Mouse (Mus musculus) midbrain, embryonic 11.5 days (tissue): ENCODE measurements at regions not wholly inside any gene's neighbourhood (a gene's known extent, or its start where the extent isn't known, plus 50 kb on each side); places are given as distances from the start of the nearest gene placed in this dataset.

ENCODE experiments used
- ATAC-seq: fragments of 200-750 bp; cut with Nextera tagmentation; 2 replicates; pipeline ENCODE4 v1.8.0; 2017; ENCODE audit warnings: moderate TSS enrichment, moderate library complexity; ENCODE audit not compliant: low FRiP score
- DNase-seq: peaks from one replicate; pipeline ENCODE4 v3.0.0; 2015; ENCODE audit warnings: low spot score; ENCODE audit errors: missing footprints
- H3K27ac ChIP-seq: fragments of 300-500 bp; sonication (generic); 2 replicates; pipeline ENCODE4 v1.5.1; 2014; ENCODE audit warnings: low read depth, low read length
- H3K27me3 ChIP-seq: fragments of 300-500 bp; sonication (generic); 2 replicates; pipeline ENCODE4 v1.6.1; 2014; ENCODE audit warnings: mild to moderate bottlenecking, low read length, moderate library complexity, mixed read lengths; ENCODE audit not compliant: control insufficient read depth, insufficient read depth
- H3K36me3 ChIP-seq: fragments of 300-500 bp; sonication (generic); 2 replicates; pipeline ENCODE4 v1.6.1; 2014; ENCODE audit warnings: mild to moderate bottlenecking, low read length, moderate library complexity, mixed read lengths; ENCODE audit not compliant: control insufficient read depth, insufficient read depth
- H3K4me1 ChIP-seq: fragments of 300-500 bp; sonication (generic); 2 replicates; pipeline ENCODE4 v1.6.1; 2014; ENCODE audit warnings: low read length; ENCODE audit not compliant: control insufficient read depth, insufficient read depth
- H3K4me2 ChIP-seq: fragments of 300-500 bp; sonication (generic); 2 replicates; pipeline ENCODE4 v1.6.1; 2014; ENCODE audit warnings: mild to moderate bottlenecking, moderate library complexity
- H3K4me3 ChIP-seq: fragments of 300-500 bp; sonication (generic); 2 replicates; pipeline ENCODE4 v1.5.1; 2014; ENCODE audit warnings: low read depth, low read length
- H3K9ac ChIP-seq: fragments of 300-500 bp; sonication (generic); 2 replicates; pipeline ENCODE4 v1.6.1; 2014; ENCODE audit warnings: low read length
- H3K9me3 ChIP-seq: fragments of 300-500 bp; sonication (generic); 2 replicates; pipeline ENCODE4 v1.6.1; 2016; ENCODE audit warnings: low read length; ENCODE audit not compliant: control insufficient read depth
- WGBS: fragments of 180-500 bp; shearing (Covaris S2); extraction: QIAGEN DNeasy Blood & Tissue Kit; methylation state at CpG from one replicate; pipeline ENCODE4 v1.1.7; 2014; 5-methylcytosine and 5-hydroxymethylcytosine counted together

GRCm38 (mm10) chr11:89209072-89209471 lies 93.1 kb downstream of the Nog start:
- ATAC-seq (0 out of 2 replicates have a peak, but pooled peaks have one; percentile 50), DNase-seq (no peak)
- Histone ChIP-seq H3K27me3 (no peaks in the 10 kb centered on the region), H3K27ac (no peak overlapping the region), H3K4me3 (no peak overlapping the region), H3K9ac (no peak overlapping the region), H3K4me2 (no peak overlapping the region), H3K4me1 (peaks cover 10% of the 10 kb centered on the region), H3K9me3 (no peaks in the 10 kb centered on the region), H3K36me3 (no peaks in the 10 kb centered on the region)
- WGBS, result 42% methylated on average over 6 of the region's 6 CpGs

- Histone ChIP-seq H3K4me2 (no peak overlapping the region), H3K27ac (no peak overlapping the region), H3K4me3 (no peak overlapping the region), H3K4me1 (peaks cover 10% of the 10 kb centered on the region), H3K27me3 (no peaks in the 10 kb centered on the region), H3K36me3 (no peaks in the 10 kb centered on the region), H3K9ac (no peak overlapping the region), H3K9me3 (no peaks in the 10 kb centered on the region)
- ATAC-seq (no peak), DNase-seq (no peak)
- 34% methylated on average over 3 of the region's 3 CpGs for WGBS
These were observed 95.3 kb downstream of the Nog start for GRCm38 (mm10) chr11:89206788-89207187.

DNA sequence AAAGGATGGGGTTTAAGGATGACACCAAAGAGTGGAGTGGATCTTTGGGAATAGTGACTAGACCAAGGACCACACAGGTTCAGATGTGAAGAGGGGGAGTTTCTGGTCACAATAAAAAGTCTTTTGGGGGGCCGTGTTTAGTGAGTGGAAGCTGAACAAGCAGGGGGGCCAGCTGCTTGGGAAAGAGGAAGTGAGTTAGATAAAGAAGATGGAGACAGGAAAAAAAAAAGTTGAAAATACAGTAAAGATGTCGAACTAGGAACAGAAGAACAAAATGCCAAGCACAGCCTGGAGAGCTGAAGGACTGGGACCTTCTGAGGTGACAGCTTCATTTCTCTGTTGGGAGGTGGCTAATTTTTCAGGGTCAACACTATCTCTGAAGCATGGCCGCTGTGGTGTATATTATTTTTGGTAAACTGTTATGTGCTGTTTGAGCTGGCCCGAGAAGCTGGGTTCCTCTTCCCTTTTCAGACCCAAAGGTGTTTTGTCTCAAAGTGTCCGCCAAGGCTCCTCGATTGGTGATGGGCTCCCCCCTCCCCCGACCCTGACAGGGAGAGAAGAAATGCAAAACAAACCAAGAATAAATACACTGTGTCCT lies 97.1 kb downstream of the Nog start:
- no peak for ATAC-seq
- H3K36me3 ChIP-seq, result no peaks in the 10 kb centered on the region
- H3K9ac ChIP-seq, result no peak overlapping the region
- H3K4me1 ChIP-seq, result peaks cover 10% of the 10 kb centered on the region
- H3K9me3 ChIP-seq, result no peaks in the 10 kb centered on the region
- H3K4me2 ChIP-seq, result no peak overlapping the region
- no peak for DNase-seq
- no peak overlapping the region for H3K4me3 ChIP-seq
- WGBS, result 58% methylated on average over 7 of the region's 7 CpGs
- no peak overlapping the region for H3K27ac ChIP-seq
- no peaks in the 10 kb centered on the region for H3K27me3 ChIP-seq

DNA sequence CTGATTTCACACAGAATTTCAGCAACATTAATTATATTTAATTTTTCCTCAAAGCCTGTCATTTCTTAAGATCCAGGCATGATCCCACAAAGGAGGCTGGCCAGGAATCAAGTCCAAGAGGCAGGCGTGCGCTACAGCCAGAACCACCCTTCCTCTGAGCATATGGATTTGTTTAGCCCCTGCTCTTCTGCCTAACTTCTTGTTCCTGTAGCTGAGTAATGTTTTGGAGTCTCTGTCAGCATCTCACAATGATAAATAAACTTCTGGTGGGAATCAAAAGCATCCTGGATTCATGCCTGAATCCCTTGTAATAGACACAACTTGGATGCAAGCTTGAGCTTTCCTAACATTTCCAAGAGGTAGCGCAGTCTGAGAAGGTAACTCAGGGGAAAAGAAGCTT lies 101.7 kb downstream of the Nog start:
- H3K27me3 ChIP-seq, result no peaks in the 10 kb centered on the region
- no peak overlapping the region for H3K4me3 ChIP-seq
- DNase-seq (no peak), ATAC-seq (no peak)
- no peaks in the 10 kb centered on the region for H3K36me3 ChIP-seq
- 90% methylated on average over 3 of the region's 3 CpGs for WGBS
- H3K9ac ChIP-seq, result no peak overlapping the region
- no peaks in the 10 kb centered on the region for H3K9me3 ChIP-seq
- no peaks in the 10 kb centered on the region for H3K4me1 ChIP-seq
- no peak overlapping the region for H3K4me2 ChIP-seq
- no peak overlapping the region for H3K27ac ChIP-seq

- H3K36me3 ChIP-seq, result no peaks in the 10 kb centered on the region
- H3K9me3 ChIP-seq, result no peaks in the 10 kb centered on the region
- no peaks in the 10 kb centered on the region for H3K4me1 ChIP-seq
- H3K4me2 ChIP-seq, result no peak overlapping the region
- no peaks in the 10 kb centered on the region for H3K27me3 ChIP-seq
- WGBS, result 86% methylated on average over 3 of the region's 3 CpGs
- ATAC-seq, result no peak
- H3K27ac ChIP-seq, result no peak overlapping the region
- DNase-seq, result no peak
- H3K4me3 ChIP-seq, result no peak overlapping the region
- H3K9ac ChIP-seq, result no peak overlapping the region
These were observed 109.3 kb downstream of the Nog start for GRCm38 (mm10) chr11:89192815-89193214.

- Histone ChIP-seq H3K9me3 (no peaks in the 10 kb centered on the region), H3K4me2 (peak overlapping the region; percentile 43), H3K27me3 (no peaks in the 10 kb centered on the region), H3K4me1 (peaks cover 10% of the 10 kb centered on the region), H3K27ac (no peak overlapping the region), H3K36me3 (no peaks in the 10 kb centered on the region), H3K4me3 (peak overlapping the region; percentile 21; the same call in 1 of the 2 replicates), H3K9ac (peak overlapping the region; percentile 40)
- ATAC-seq (peak; percentile 90), DNase-seq (peak; percentile 94)
- 12% methylated on average over 26 of the region's 26 CpGs for WGBS
These were observed 113.4 kb downstream of the Gm525 start for GRCm38 (mm10) chr11:89186911-89187621.

DNA sequence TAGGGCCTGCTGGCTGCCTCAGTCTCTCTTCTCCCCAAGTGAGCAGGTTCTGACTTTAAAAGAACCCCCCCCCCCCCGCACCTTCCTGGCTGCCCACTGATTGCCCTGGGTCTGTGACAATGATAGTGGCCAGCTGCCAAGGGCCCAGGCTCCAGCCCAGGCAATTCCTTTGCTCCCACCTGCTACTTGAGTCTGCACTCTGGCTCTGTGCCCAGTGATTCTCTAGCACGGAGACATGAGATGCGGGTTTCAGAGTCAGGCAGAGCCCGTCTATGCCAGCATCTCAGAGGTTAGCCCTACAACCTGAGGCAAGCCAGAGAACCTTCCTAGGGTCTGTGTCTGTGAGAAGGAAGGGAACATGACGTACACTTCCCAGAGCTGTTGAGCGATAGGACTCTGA lies 112.2 kb downstream of the Gm525 start:
- 86% methylated on average over 6 of the region's 6 CpGs for WGBS
- peaks cover 10% of the 10 kb centered on the region for H3K4me1 ChIP-seq
- H3K27me3 ChIP-seq, result no peaks in the 10 kb centered on the region
- H3K9me3 ChIP-seq, result no peaks in the 10 kb centered on the region
- H3K4me3 ChIP-seq, result no peak overlapping the region
- H3K36me3 ChIP-seq, result no peaks in the 10 kb centered on the region
- no peak overlapping the region for H3K27ac ChIP-seq
- H3K4me2 ChIP-seq, result no peak overlapping the region
- no peak for DNase-seq
- no peak overlapping the region for H3K9ac ChIP-seq
- no peak for ATAC-seq

DNA sequence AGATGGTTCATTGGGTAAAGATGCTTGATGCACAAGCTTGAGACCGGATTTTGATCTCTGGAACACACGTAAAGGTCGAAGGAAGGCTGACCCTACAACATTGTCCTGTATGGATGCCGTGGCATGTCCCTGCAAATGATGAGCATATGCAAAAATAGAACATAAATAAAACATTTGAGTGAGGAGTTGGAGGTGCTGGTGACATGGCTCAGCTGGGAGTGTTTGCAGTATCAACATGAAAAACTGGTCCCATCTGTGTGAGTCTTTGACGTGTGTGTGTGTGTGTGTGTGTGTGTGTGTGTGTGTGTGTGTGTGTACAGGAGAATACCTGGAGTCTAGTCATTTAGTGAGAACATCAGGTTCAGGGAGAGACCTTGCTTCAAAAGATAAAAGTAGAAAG lies 107.8 kb downstream of the Gm525 start:
- peaks cover 1% of the 10 kb centered on the region for H3K4me1 ChIP-seq
- no peak overlapping the region for H3K9ac ChIP-seq
- H3K27ac ChIP-seq, result no peak overlapping the region
- no peaks in the 10 kb centered on the region for H3K27me3 ChIP-seq
- no peak overlapping the region for H3K4me2 ChIP-seq
- WGBS, result 86% methylated on average over 5 of the region's 5 CpGs
- no peaks in the 10 kb centered on the region for H3K9me3 ChIP-seq
- ATAC-seq (no peak), DNase-seq (no peak)
- H3K36me3 ChIP-seq, result no peaks in the 10 kb centered on the region
- no peak overlapping the region for H3K4me3 ChIP-seq

DNA sequence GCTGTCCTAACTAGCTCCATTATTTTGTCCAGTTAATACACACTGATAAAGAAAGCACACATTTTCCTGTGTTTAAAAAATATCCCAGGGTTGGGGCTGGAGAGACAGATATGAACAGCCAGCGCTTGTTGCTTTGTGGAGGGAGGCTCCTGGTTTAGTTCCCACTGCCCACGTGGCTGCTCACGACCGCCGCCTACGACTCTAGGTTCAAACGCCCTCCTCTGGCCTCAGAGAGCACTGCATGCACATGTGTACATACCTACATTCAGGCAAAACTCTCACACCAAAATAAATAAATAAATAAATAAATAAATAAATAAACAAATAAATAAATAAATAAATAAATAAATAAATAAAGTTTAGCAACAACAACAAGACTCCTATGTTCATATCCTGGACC lies 104.8 kb downstream of the Gm525 start:
- WGBS, result 95% methylated on average over 7 of the region's 7 CpGs

More for the DNA sequence above, 104.8 kb downstream of the Gm525 start:
- Histone ChIP-seq H3K9me3 (no peaks in the 10 kb centered on the region), H3K4me2 (no peak overlapping the region), H3K4me3 (no peak overlapping the region), H3K4me1 (0 out of 2 replicates have a peak, but pooled peaks cover 3% of the 10 kb centered on the region), H3K36me3 (no peaks in the 10 kb centered on the region), H3K27ac (no peak overlapping the region), H3K27me3 (no peaks in the 10 kb centered on the region), H3K9ac (no peak overlapping the region)
- no peak for DNase-seq
- no peak for ATAC-seq
